23 mouse cellular contexts compared by ENCODE assay signal in genomic region chr14:25651905-25652304, GRCm38 (mm10). TPM values are rescaled to one million over a fixed set of nuclear protein-coding genes. Genes with fewer than 3 reads are reported as not detected.
A peak's percentile ranks its signal among the peaks of the same experiment; 100 is the strongest.
DNase-seq lines count a peak whose midpoint lies in the region; ATAC-seq and TF ChIP-seq lines count a peak whose summit lies in the region.
"Had no signal": no experiment of that assay in that cellular context is flagged by ENCODE, and none has a peak within 500 bp of the region (broad histone marks: within the 10 kb centered on the region; RNA-seq: fewer than 3 reads in every experiment).

No protein-coding gene starts in this region.

- no peak for TF ChIP-seq POLR2A in bone marrow macrophage, adult 2 months (IDR thresholded peaks at IDR 0.05; ENCODE audit: borderline replicate concordance, low read depth, low read length)

- ATAC-seq in hindbrain, embryonic 13.5 days (ENCODE audit: low FRiP score): no peak
- ATAC-seq in hindbrain, embryonic 12.5 days (ENCODE audit: low FRiP score): no peak
- ATAC-seq in megakaryocyte, adult 5-6 weeks (ENCODE audit: poor library complexity, severe bottlenecking): no peak
- ATAC-seq: activated CD4-positive, CD25-positive, alpha-beta regulatory T cell, adult 4 months; forebrain, embryonic 13.5 days; forebrain, embryonic 15.5 days; forebrain, postnatal 0 days; Patski had no signal

- peaks cover 100% of the 10 kb centered on the region for H3K36me3 ChIP-seq in hindbrain, embryonic 13.5 days
- H3K36me3 ChIP-seq in hindbrain, embryonic 12.5 days: peaks cover 100% of the 10 kb centered on the region
- peaks cover 97% of the 10 kb centered on the region for H3K36me3 ChIP-seq in E14TG2a.4 (ENCODE audit: insufficient read depth, low read length)
- H3K36me3 ChIP-seq: G1E had no signal

- H3K27ac ChIP-seq in hindbrain, embryonic 13.5 days: 0 out of 2 replicates have a peak overlapping the region, but pooled peaks have one; percentile 0
- no peak overlapping the region for H3K27ac ChIP-seq in hindbrain, embryonic 12.5 days
- no peak overlapping the region for H3K27ac ChIP-seq in bone marrow macrophage, adult 2 months (ENCODE audit: insufficient read depth, low read depth, low read length)
- H3K27ac ChIP-seq: embryonic facial prominence, embryonic 10.5 days; embryonic facial prominence, embryonic 12.5 days; forebrain, embryonic 13.5 days; forebrain, embryonic 15.5 days had no signal

- no peaks in the 10 kb centered on the region for H3K27me3 ChIP-seq in hindbrain, embryonic 13.5 days
- H3K27me3 ChIP-seq in hindbrain, embryonic 12.5 days: no peaks in the 10 kb centered on the region
- H3K27me3 ChIP-seq in E14TG2a.4 (ENCODE audit: insufficient read depth, low read length): no peaks in the 10 kb centered on the region
- H3K27me3 ChIP-seq: embryonic facial prominence, embryonic 12.5 days; forebrain, embryonic 13.5 days; forebrain, embryonic 15.5 days; Patski had no signal

- H3K4me1 ChIP-seq in hindbrain, embryonic 13.5 days (replicated peaks): no peaks in the 10 kb centered on the region
- H3K4me1 ChIP-seq in hindbrain, embryonic 12.5 days: no peaks in the 10 kb centered on the region
- H3K4me1 ChIP-seq in E14TG2a.4 (replicated peaks; ENCODE audit: low read depth, low read length): peaks cover 36% of the 10 kb centered on the region
- H3K4me1 ChIP-seq in bone marrow macrophage, adult 2 months (ENCODE audit: control insufficient read depth, insufficient read depth, low read length): no peaks in the 10 kb centered on the region
- H3K4me1 ChIP-seq: embryonic facial prominence, embryonic 10.5 days; embryonic facial prominence, embryonic 12.5 days; forebrain, embryonic 13.5 days; forebrain, embryonic 15.5 days had no signal

- no peak overlapping the region for H3K9ac ChIP-seq in hindbrain, embryonic 13.5 days
- no peak overlapping the region for H3K9ac ChIP-seq in hindbrain, embryonic 12.5 days
- H3K9ac ChIP-seq: embryonic facial prominence, embryonic 12.5 days; forebrain, embryonic 13.5 days; forebrain, embryonic 15.5 days; forebrain, postnatal 0 days had no signal

- no peak overlapping the region for H3K4me3 ChIP-seq in hindbrain, embryonic 13.5 days
- H3K4me3 ChIP-seq in hindbrain, embryonic 12.5 days: no peak overlapping the region
- peak overlapping the region; percentile 53 for H3K4me3 ChIP-seq in E14TG2a.4 (replicated peaks; ENCODE audit: low read length)
- no peak overlapping the region for H3K4me3 ChIP-seq in bone marrow macrophage, adult 2 months (ENCODE audit: insufficient read depth, low read length)
- H3K4me3 ChIP-seq: embryonic facial prominence, embryonic 10.5 days; embryonic facial prominence, embryonic 12.5 days; forebrain, embryonic 13.5 days; forebrain, embryonic 15.5 days had no signal

- no peak overlapping the region for H3K4me2 ChIP-seq in hindbrain, embryonic 13.5 days
- H3K4me2 ChIP-seq in hindbrain, embryonic 12.5 days (replicated peaks): no peak overlapping the region
- H3K4me2 ChIP-seq: embryonic facial prominence, embryonic 12.5 days; forebrain, embryonic 13.5 days; forebrain, embryonic 15.5 days had no signal

- 94% methylated on average over 9 of the region's 9 CpGs for WGBS in hindbrain, embryonic 13.5 days
- 93% methylated on average over 9 of the region's 9 CpGs for WGBS in hindbrain, embryonic 12.5 days

- no peak for DNase-seq in embryo, embryonic 11 days
- DNase-seq: adrenal gland, adult 8-10 months; adrenal gland, postnatal 14 days; adrenal gland, postnatal 36 days; cerebellum, adult 11 months; cerebellum, adult 18-20 months; cerebellum, adult 8-10 months; cerebellum, adult 9-11 months; cerebellum, postnatal 14 days; cerebellum, postnatal 36 days; forebrain, postnatal 0 days had no signal

- no peak for TF ChIP-seq CTCF in E14TG2a.4 (conservative IDR thresholded peaks at IDR 0.05; ENCODE audit: low read length)
- TF ChIP-seq CTCF in bone marrow macrophage, adult 2 months (IDR thresholded peaks at IDR 0.05; ENCODE audit: low read depth, low read length): 0 out of 2 replicates have a peak, but pooled peaks have one; percentile 4

- no peaks in the 10 kb centered on the region for H3K9me3 ChIP-seq in hindbrain, embryonic 13.5 days
- H3K9me3 ChIP-seq in hindbrain, embryonic 12.5 days (replicated peaks): no peaks in the 10 kb centered on the region
- H3K9me3 ChIP-seq in E14TG2a.4 (ENCODE audit: low read length): no peaks in the 10 kb centered on the region
- H3K9me3 ChIP-seq: embryonic facial prominence, embryonic 10.5 days; embryonic facial prominence, embryonic 12.5 days; forebrain, embryonic 13.5 days; forebrain, embryonic 15.5 days had no signal

RNA-seq across cellular contexts. Expression of gene Ppif, which starts 42.0 kb away (rescaled TPM):
- 28.0 and 32.0 TPM in 2 replicates for polyA plus RNA-seq in hindbrain, embryonic 13.5 days (2015; fragmentation: Nextera tagmentation; extraction: Ambion mirVana)
- polyA plus RNA-seq in hindbrain, embryonic 12.5 days (2016; fragmentation: Nextera tagmentation; extraction: Ambion mirVana): 26.2 and 29.6 TPM in 2 replicates
- polyA plus RNA-seq in bone marrow macrophage, adult 2 months (2012; ENCODE audit: insufficient read depth, insufficient read length, missing spikeins): 6.0 and 9.4 TPM in 2 replicates
- 27.5 and 30.6 TPM in 2 replicates for total RNA-seq in megakaryocyte, adult 5-6 weeks (2015)
- total RNA-seq in megakaryocyte, adult 5-6 weeks (2017): 6.1 and 9.3 TPM in 2 replicates
